Mouse (Mus musculus) lung, postnatal 0 days (tissue): ENCODE data around the gene Fev.

ENCODE experiments used
- CTCF ChIP-seq: IDR thresholded peaks from 2 replicates; pipeline ENCODE4 v1.5.1; 2016; ENCODE audit warnings: antibody characterized with exemption, mild to moderate bottlenecking
- EP300 ChIP-seq: IDR thresholded peaks from 2 replicates; pipeline ENCODE4 v1.6.1; 2016; ENCODE audit warnings: antibody characterized with exemption, mild to moderate bottlenecking, control low read depth

DNA sequence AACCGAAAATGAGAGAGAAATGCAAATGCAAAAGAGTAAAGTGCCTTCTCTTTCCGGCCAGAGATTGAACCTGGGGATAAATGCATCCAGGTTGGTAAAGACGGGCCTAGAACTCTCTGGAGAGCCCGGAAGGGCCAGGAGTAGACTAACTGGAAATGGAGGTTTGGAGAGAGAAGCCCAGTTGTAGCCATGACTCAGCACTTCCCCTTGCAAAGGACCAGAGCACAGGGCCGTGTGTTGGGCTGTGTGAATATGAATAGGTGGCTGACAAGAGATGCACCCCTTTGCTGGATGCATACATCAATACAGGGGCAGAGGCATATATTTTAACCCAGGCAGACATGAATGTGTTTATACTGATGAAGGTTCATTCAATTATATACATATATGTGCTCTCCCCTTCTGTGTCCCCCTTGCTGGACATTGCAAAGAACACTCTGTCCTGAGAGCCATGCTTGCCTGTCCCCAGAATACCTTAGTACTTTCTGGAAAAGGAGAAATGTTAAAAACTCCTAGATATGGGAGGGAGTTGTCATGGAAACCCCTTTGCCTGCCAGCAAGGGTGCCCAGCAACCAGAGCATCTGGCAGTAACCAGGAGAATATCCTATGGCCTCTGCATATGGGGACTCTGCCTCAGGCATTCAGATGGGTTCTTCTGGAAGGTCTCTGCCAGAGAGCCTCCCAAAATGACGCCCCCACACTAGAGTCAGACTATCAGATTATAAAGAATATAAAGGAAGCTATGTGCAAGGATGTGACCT lies 25.8 kb downstream of the Fev start:
- TF ChIP-seq CTCF: no peak
- TF ChIP-seq EP300: no peak
